Mouse (Mus musculus) MEL (cell line): Measurements from ENCODE around the gene Npas3. TPM values are rescaled to one million over a fixed set of nuclear protein-coding genes. Genes with fewer than 3 reads are reported as not detected.

Experiments
- DNase-seq: peaks from one replicate; pipeline ENCODE4 v3.0.0; 2011; ENCODE audit warnings: low read depth, low spot score
- H3K27ac ChIP-seq: 2 replicates; pipeline ENCODE4 v1.5.1; 2012; ENCODE audit warnings: low read depth, mild to moderate bottlenecking, control low read depth, low read length, moderate library complexity; ENCODE audit not compliant: control insufficient read depth
- H3K27me3 ChIP-seq, 2 experiments: fragments of 150-350 bp in 1 of 2; sonication (generic) in 1 of 2; 2 replicates each; pipeline ENCODE4 v1.6.1; 2012; ENCODE audit warnings: low read length in 2 of 2, mild to moderate bottlenecking in 2 of 2, improper control_type of control experiment in 1 of 2, moderate library complexity in 1 of 2; ENCODE audit not compliant: insufficient read depth in 2 of 2, control insufficient read depth in 1 of 2
- H3K36me3 ChIP-seq, 2 experiments: 2 replicates each; pipeline ENCODE4 v1.6.1; 2012 to 2014; ENCODE audit warnings: low read length in 2 of 2, improper control_type of control experiment in 1 of 2, inconsistent platforms in 1 of 2, mild to moderate bottlenecking in 1 of 2; ENCODE audit not compliant: insufficient read depth in 2 of 2, control insufficient read depth in 1 of 2
- H3K4me1 ChIP-seq, 2 experiments: fragments of 150-350 bp in 1 of 2; sonication (generic) in 1 of 2; 2 replicates each; pipeline ENCODE4 v1.6.1; 2012; ENCODE audit warnings: low read length in 2 of 2, improper control_type of control experiment in 1 of 2, mild to moderate bottlenecking in 1 of 2; ENCODE audit not compliant: insufficient read depth in 2 of 2, control insufficient read depth in 1 of 2
- H3K4me3 ChIP-seq, 2 experiments: fragments of 150-350 bp in 1 of 2; sonication (generic) in 1 of 2; 2 replicates each; pipeline ENCODE4 v1.5.1; 2012; ENCODE audit warnings: low read depth in 2 of 2, low read length in 2 of 2, mild to moderate bottlenecking in 2 of 2, moderate library complexity in 2 of 2, control low read depth in 1 of 2, improper control_type of control experiment in 1 of 2; ENCODE audit not compliant: control insufficient read depth in 1 of 2, insufficient read depth in 1 of 2
- H3K79me2 ChIP-seq: 2 replicates; pipeline ENCODE4 v1.6.1; 2012; ENCODE audit warnings: mild to moderate bottlenecking, low read length, moderate library complexity; ENCODE audit not compliant: control insufficient read depth, poor library complexity, insufficient read depth
- H3K9ac ChIP-seq: 2 replicates; pipeline ENCODE4 v1.6.1; 2012; ENCODE audit warnings: low read depth, mild to moderate bottlenecking, control low read depth, low read length, moderate library complexity; ENCODE audit not compliant: control insufficient read depth, poor library complexity, severe bottlenecking
- H3K9me3 ChIP-seq: fragments of 150-350 bp; sonication (generic); replicated peaks from 2 replicates; pipeline ENCODE4 v1.6.1; 2012; ENCODE audit warnings: mild to moderate bottlenecking, low read length, improper control_type of control experiment, moderate library complexity; ENCODE audit not compliant: insufficient read depth
- BHLHE40 ChIP-seq: IDR thresholded peaks from 2 replicates; pipeline ENCODE4 v1.6.1; 2012; ENCODE audit warnings: low read depth, mild to moderate bottlenecking, inconsistent platforms, low read length, improper control_type of control experiment, borderline replicate concordance
- CHD1 ChIP-seq: IDR thresholded peaks from 2 replicates; pipeline ENCODE4 v1.6.1; 2012; ENCODE audit warnings: low read depth, mild to moderate bottlenecking, inconsistent platforms, low read length, improper control_type of control experiment
- CTCF ChIP-seq, 3 experiments: IDR thresholded peaks in 2 of 3; conservative IDR thresholded peaks in 1 of 3; 2 replicates each; pipeline ENCODE4 v1.5.1; 2011 to 2012; ENCODE audit warnings: low read length in 3 of 3, low read depth in 2 of 3, mild to moderate bottlenecking in 2 of 3, improper control_type of control experiment in 1 of 3, inconsistent platforms in 1 of 3, mixed read lengths in 1 of 3, moderate library complexity in 1 of 3; ENCODE audit not compliant: control insufficient read depth in 1 of 3, insufficient read depth in 1 of 3, poor library complexity in 1 of 3, severe bottlenecking in 1 of 3
- EP300 ChIP-seq, 2 experiments: IDR thresholded peaks; 2 replicates each; pipeline ENCODE4 v1.6.1; 2011; ENCODE audit warnings: improper control_type of control experiment in 2 of 2, low read length in 2 of 2, low read depth in 1 of 2, mild to moderate bottlenecking in 1 of 2
- ETS1 ChIP-seq: IDR thresholded peaks from 2 replicates; pipeline ENCODE4 v1.6.1; 2012; ENCODE audit warnings: low read depth, mild to moderate bottlenecking, inconsistent platforms, low read length, improper control_type of control experiment, moderate library complexity
- GABPA ChIP-seq: IDR thresholded peaks from 2 replicates; pipeline ENCODE4 v1.6.1; 2012; ENCODE audit warnings: low read depth, mild to moderate bottlenecking, inconsistent platforms, low read length, improper control_type of control experiment, moderate library complexity
- HCFC1 ChIP-seq: IDR thresholded peaks from 2 replicates; pipeline ENCODE4 v1.6.1; 2012; ENCODE audit warnings: low read depth, mild to moderate bottlenecking, inconsistent platforms, low read length, improper control_type of control experiment, moderate library complexity
- JUND ChIP-seq: IDR thresholded peaks from 2 replicates; pipeline ENCODE4 v1.6.1; 2011; ENCODE audit warnings: low read depth, mild to moderate bottlenecking, improper control_type of control experiment, low read length
- MAFK ChIP-seq: IDR thresholded peaks from 2 replicates; pipeline ENCODE4 v1.6.1; 2011; ENCODE audit warnings: low read depth, mild to moderate bottlenecking, low read length, improper control_type of control experiment, borderline replicate concordance
- MAX ChIP-seq: IDR thresholded peaks from 2 replicates; pipeline ENCODE4 v1.6.1; 2011; ENCODE audit warnings: low read length, improper control_type of control experiment
- MYB ChIP-seq: IDR thresholded peaks from 2 replicates; pipeline ENCODE4 v1.6.1; 2011; ENCODE audit warnings: mild to moderate bottlenecking, low read depth, low read length, improper control_type of control experiment
- NELFE ChIP-seq: IDR thresholded peaks from 2 replicates; pipeline ENCODE4 v1.6.1; 2011; ENCODE audit warnings: low read depth, low read length, improper control_type of control experiment
- POLR2A ChIP-seq, 2 experiments: IDR thresholded peaks; 2 replicates each; pipeline ENCODE4 v1.6.1; 2011 to 2012; ENCODE audit warnings: low read length in 2 of 2, mild to moderate bottlenecking in 2 of 2, control low read depth in 1 of 2, improper control_type of control experiment in 1 of 2, low read depth in 1 of 2, moderate library complexity in 1 of 2; ENCODE audit not compliant: control insufficient read depth in 1 of 2, insufficient read depth in 1 of 2, poor library complexity in 1 of 2
- POLR2AphosphoS5 ChIP-seq: IDR thresholded peaks from 2 replicates; pipeline ENCODE4 v1.6.1; 2012; ENCODE audit warnings: low read depth, borderline replicate concordance, mild to moderate bottlenecking, inconsistent platforms, low read length, moderate library complexity, mixed read lengths
- RCOR1 ChIP-seq: IDR thresholded peaks from 2 replicates; pipeline ENCODE4 v1.6.1; 2012; ENCODE audit warnings: low read depth, mild to moderate bottlenecking, inconsistent platforms, low read length, improper control_type of control experiment
- SMC3 ChIP-seq: IDR thresholded peaks from 2 replicates; pipeline ENCODE4 v1.6.1; 2011; ENCODE audit warnings: low read depth, low read length, improper control_type of control experiment
- UBTF ChIP-seq: IDR thresholded peaks from 2 replicates; pipeline ENCODE4 v1.6.1; 2012; ENCODE audit warnings: low read depth, mild to moderate bottlenecking, inconsistent platforms, low read length, improper control_type of control experiment, moderate library complexity, borderline replicate concordance; ENCODE audit not compliant: insufficient read depth
- USF2 ChIP-seq, 2 experiments: IDR thresholded peaks; 2 replicates each; pipeline ENCODE4 v1.6.1; 2011 to 2012; ENCODE audit warnings: improper control_type of control experiment in 2 of 2, low read length in 2 of 2, borderline replicate concordance in 1 of 2, inconsistent platforms in 1 of 2, low read depth in 1 of 2, mild to moderate bottlenecking in 1 of 2; ENCODE audit not compliant: insufficient read depth in 1 of 2
- ZC3H11A ChIP-seq: IDR thresholded peaks from 2 replicates; pipeline ENCODE4 v1.6.1; 2012; ENCODE audit warnings: low read depth, mild to moderate bottlenecking, inconsistent platforms, low read length, improper control_type of control experiment
- ZMIZ1 ChIP-seq: IDR thresholded peaks from 2 replicates; pipeline ENCODE4 v1.6.1; 2012; ENCODE audit warnings: low read depth, mild to moderate bottlenecking, inconsistent platforms, low read length, improper control_type of control experiment, moderate library complexity
- ZNF384 ChIP-seq: IDR thresholded peaks from 2 replicates; pipeline ENCODE4 v1.6.1; 2012; ENCODE audit warnings: low read depth, mild to moderate bottlenecking, inconsistent platforms, low read length, improper control_type of control experiment
- polyA plus RNA-seq, 2 experiments: library from polyadenylated mRNA; stranded (reverse) in 1 of 2; unstranded in 1 of 2; fragments of >175 nt in 1 of 2; fragments of >200 nt in 1 of 2; gene quantifications; 2 replicates each; pipeline versions ENCODE4 v1.2.1 to v1.2.4; 2012; ENCODE audit warnings: low replicate concordance in 2 of 2, low read depth in 1 of 2; ENCODE audit not compliant: insufficient read length in 2 of 2, insufficient read depth in 1 of 2, missing spikeins in 1 of 2
- total RNA-seq: library from RNA; depleted of rRNA; stranded (reverse); fragments of 300-350 nt; gene quantifications from 2 replicates; pipeline ENCODE4 v1.2.3, GENCODE M21; 2012

The Npas3 gene
- total and polyA plus RNA-seq, 3 experiments = not detected

GRCm38 (mm10) chr12:53719896-53720295 lies 471.4 kb downstream of the Npas3 start:
- Histone ChIP-seq H3K27ac (no peak overlapping the region), H3K36me3 (no peaks in the 10 kb centered on the region), H3K4me3 (no peak overlapping the region), H3K4me1 (no peaks in the 10 kb centered on the region), H3K27me3 (no peaks in the 10 kb centered on the region), H3K9me3 (no peaks in the 10 kb centered on the region), H3K79me2 (no peaks in the 10 kb centered on the region), H3K9ac (no peak overlapping the region)
- DNase-seq = no peak
- TF ChIP-seq CHD1 (no peak), SMC3 (no peak), USF2 (IDR thresholded peaks at IDR 0.05; ENCODE audit: borderline replicate concordance in 1 of 2, insufficient read depth in 1 of 2, low read depth in 1 of 2, low read length in 2 of 2) (no peak), HCFC1 (no peak), POLR2A (IDR thresholded peaks at IDR 0.05; ENCODE audit: control insufficient read depth in 1 of 2, insufficient read depth in 1 of 2, low read depth in 1 of 2, low read length in 2 of 2, poor library complexity in 1 of 2) (no peak), UBTF (no peak), MYB (no peak), JUND (no peak), EP300 (IDR thresholded peaks at IDR 0.05; ENCODE audit: low read depth in 1 of 2, low read length in 2 of 2) (no peak), POLR2AphosphoS5 (no peak), MAX (no peak), GABPA (no peak)

GRCm38 (mm10) chr12:53722156-53722555 lies 473.7 kb downstream of the Npas3 start:
- Histone ChIP-seq H3K4me1 (no peaks in the 10 kb centered on the region), H3K79me2 (no peaks in the 10 kb centered on the region), H3K27ac (no peak overlapping the region), H3K36me3 (no peaks in the 10 kb centered on the region), H3K9ac (no peak overlapping the region), H3K27me3 (no peaks in the 10 kb centered on the region), H3K9me3 (no peaks in the 10 kb centered on the region), H3K4me3 (no peak overlapping the region)
- no peak for DNase-seq
- TF ChIP-seq BHLHE40 = no peak
- TF ChIP-seq MAX = no peak
- TF ChIP-seq CTCF (IDR thresholded peaks at IDR 0.05 in 2 of 3, conservative IDR thresholded peaks at IDR 0.05 in 1 of 3; ENCODE audit: control insufficient read depth in 1 of 3, insufficient read depth in 1 of 3, low read depth in 2 of 3, low read length in 3 of 3, poor library complexity in 1 of 3, severe bottlenecking in 1 of 3) = no peak
- no peak for TF ChIP-seq HCFC1
- TF ChIP-seq POLR2AphosphoS5 = no peak
- TF ChIP-seq MAFK = no peak
- TF ChIP-seq ETS1 = no peak
- TF ChIP-seq ZNF384 = no peak
- no peak for TF ChIP-seq ZC3H11A
- no peak for TF ChIP-seq ZMIZ1
- no peak for TF ChIP-seq NELFE
- no peak for TF ChIP-seq RCOR1
